Mouse (Mus musculus): ENCODE results near the gene Mis12. TPM values are rescaled to one million over a fixed set of nuclear protein-coding genes. Genes with fewer than 3 reads are reported as not detected.

The Mis12 gene
- total RNA-seq, 2 experiments from 2014 or later: 7.9 to 8.1 TPM

DNA sequence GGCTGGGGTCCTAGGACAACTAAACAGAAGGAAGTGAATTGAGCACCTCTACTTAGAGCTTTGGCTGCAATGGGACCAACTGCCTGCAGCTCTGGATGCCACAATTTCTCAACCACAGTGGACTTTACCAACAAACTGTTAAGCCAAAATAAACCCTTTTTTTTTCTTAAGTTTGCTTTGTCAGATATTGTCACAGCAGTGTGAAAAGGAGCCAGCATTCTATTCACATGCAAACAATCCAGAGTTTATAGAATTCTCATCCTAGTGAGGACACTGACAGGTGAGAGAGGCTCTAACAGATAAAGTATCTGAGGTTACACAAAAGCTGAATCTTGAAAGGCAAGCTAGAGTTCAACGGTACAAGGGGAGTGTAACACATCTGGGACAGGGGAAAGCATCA, 2.4 kb upstream of the Mis12 start:
- no peak for DNase-seq

DNA sequence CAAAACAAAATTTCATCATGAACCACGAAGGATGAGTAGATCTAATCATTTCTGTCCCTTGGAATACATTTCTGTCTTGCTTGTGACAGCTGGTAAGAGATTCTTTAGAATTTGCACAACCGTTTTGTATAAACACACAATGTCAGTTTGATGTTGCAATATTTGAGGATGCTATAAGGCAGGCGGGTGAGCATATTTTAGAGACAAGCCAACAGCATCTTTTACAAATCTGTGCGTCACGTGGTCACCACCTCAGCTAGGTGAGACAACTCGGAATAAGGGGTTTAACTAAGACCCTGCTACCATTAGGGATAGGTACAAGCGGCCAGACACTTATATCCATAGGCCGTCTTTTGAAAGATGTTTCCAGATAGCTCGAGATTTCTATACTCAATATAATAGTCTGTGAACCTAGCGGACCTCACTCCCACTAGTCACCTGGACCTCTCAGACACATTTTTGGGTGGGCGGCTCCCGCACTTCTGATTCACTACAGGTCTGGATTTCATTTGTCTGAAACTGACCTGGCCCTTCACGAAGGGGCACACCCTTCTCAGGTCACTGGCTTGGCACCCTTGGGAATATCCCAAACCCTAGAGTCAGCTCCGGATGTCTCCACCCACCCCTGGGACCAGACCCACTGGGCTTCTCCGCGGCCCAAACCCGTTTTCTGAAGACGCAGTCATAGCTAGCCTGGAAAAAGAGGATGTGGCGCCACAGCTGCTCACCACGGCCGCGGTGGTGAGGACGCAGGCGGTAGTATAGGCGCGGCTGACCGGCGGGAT, 803 bp upstream of the Mis12 start:
- DNase-seq: no peak

DNA sequence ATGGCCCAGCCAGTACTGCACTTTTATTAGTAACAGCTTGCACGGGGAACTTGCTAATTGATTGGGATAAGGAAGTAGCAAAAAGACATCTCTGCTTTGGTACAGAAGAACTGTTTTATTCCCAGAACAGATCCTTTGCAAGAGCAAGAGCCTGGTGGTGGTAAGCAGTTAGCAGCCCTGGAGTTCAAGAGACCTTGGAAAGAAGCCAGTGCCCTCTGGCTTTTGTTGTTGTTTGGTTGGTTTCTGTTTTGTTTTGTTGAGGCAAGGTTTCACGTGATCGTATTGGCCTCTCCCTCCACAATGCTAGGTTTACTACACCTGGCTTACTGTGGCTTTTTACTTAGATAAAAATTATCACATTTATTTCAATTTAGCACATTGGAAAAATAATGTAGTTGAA, 8.9 kb downstream of the Mis12 start:
- DNase-seq: no peak

- DNase-seq: no peak
Measured at GRCm38 (mm10) chr11:71029403-71030118, 10.2 kb downstream of the Mis12 start.

DNA sequence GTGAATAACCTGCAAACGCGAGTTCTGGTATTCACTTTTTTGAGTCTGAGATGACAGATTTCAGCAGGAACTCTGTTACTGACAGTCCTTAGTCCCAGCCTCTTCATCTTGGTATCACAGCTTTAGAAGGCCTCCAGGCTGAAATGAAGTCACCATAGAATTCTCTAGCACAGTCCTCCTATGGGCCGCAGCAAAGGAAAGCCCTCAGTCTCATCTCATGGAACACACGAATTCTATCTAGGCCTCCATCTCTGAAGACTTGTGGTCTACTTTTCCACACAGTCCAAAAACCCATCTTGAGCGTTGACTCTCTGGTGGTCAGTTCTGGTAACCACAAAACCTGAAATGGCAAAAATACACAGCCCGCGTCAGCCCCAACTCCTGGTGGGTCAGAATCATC, 12.7 kb downstream of the Mis12 start:
- DNase-seq: no peak

- no peak for DNase-seq
Measured at GRCm38 (mm10) chr11:71032491-71033162, 13.2 kb downstream of the Mis12 start.

DNA sequence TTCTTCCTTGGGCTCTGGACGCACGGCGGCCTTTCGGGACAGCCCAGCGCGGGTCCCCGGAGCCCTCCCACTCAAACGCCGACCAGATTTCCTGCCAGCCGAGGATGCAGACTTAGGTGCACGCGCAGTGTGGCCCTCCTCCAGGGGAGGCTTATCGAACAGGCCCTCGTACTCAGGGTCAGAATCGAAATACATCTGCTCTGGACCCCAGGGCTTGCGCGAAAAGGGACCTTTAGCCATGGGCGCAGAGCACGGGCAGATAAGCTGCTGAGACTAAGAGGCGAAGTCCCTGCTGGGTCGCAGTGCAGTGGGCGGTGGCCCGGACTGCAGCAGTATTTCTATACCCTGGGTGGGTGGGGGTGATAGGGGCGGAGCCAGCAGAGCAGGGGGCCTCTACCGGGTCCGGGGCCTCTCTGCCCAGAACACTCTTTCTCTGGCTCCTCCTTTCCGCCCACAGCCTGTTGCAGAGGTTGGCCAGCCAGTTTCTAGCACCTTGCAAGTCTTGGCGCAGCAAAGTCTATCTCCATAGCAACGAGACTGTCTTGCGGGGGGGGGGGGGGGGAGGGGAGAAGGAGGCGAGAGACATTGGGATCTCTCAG, 13.9 kb downstream of the Mis12 start, which contains the start of gene 6330403K07Rik:
Gene 6330403K07Rik (minus strand): TSS at position 351 of the 599 bp plus-strand sequence.
- DNase-seq: no peak

- no peak for DNase-seq
Measured at GRCm38 (mm10) chr11:71039526-71040298, 20.3 kb downstream of the Mis12 start.

DNA sequence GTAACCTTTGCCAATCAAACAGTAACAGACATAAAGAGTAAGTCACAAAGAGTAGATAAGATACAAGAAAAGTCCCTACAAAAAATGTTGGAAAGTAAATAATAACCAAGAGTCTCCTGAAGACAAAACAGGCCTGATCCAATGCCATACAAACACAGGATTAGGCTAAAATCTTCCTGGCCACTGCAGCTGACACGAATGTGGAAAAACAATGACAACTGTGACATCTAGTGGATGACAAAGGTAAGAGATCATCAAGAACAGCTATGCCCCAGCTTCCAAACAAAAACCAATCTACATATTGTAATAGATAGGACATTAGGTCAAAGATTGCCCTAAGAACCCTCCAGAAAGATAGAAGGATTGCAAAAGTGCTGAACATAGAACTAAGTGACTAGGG, 33.1 kb downstream of the Mis12 start:
- DNase-seq: peak in 1 of 2 experiments; percentile 21

DNA sequence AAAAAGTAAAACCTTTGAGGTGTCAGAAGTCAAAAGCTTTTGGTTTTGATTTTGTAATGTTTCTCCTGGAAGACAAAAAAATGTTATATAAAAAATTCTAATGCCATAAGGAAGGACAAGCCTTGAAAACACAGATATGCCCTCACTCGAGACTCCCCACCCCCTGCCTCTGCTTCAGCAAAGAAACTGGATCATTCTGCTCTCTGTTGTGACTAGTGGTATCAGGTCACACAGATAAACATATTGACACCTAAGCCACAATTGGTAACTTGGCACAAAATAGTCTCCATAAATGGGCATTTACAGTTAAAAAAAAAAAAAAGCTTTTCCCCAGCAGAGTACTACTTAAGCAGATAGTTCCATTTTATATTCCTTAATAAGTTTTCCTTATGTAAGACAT, 56.9 kb downstream of the Mis12 start:
- DNase-seq: no peak

Other genes with a start within 250 kb of the Mis12 start
- gene Scimp, start 207.0 kb upstream of the Mis12 start, total RNA-seq (2021): 1 to 10 TPM in 1 of 2 experiments, under 1 TPM in 1; 0.42 to 1.1 TPM
- gene Rabep1, start 174.8 kb upstream of the Mis12 start, total RNA-seq (2021): 10 to 100 TPM; 37.6 to 39.0 TPM
- gene Nup88, start 49.6 kb upstream of the Mis12 start, total RNA-seq (2021): 10 to 100 TPM; 46.7 to 47.8 TPM
- 10 to 100 TPM; 15.3 to 16.2 TPM for gene Rpain, start 49.4 kb upstream of the Mis12 start, total RNA-seq (2021)
- 100 to 1,000 TPM; 215 to 228 TPM for gene C1qbp, start 36.6 kb upstream of the Mis12 start, total RNA-seq (2021)
- 1 to 10 TPM; 8.1 to 8.4 TPM for gene Dhx33, start 15.2 kb upstream of the Mis12 start, total RNA-seq (2021)
- gene Derl2, start 230 bp downstream of the Mis12 start, total RNA-seq (2021): 10 to 100 TPM; 38.5 to 39.5 TPM
- gene 6330403K07Rik, start 13.9 kb downstream of the Mis12 start, total RNA-seq (2021): under 1 TPM; 0.40 to 0.49 TPM
- gene Nlrp1a, start 125.1 kb downstream of the Mis12 start, total RNA-seq (2021): 1 to 10 TPM in 1 of 2 experiments, under 1 TPM in 1; 0.92 to 1.0 TPM
- gene Nlrp1b, start 211.1 kb downstream of the Mis12 start, total RNA-seq (2021): under 1 TPM; 0.08 to 0.12 TPM